Mouse (Mus musculus): ENCODE data around the gene Lipe. TPM values are rescaled to one million over a fixed set of nuclear protein-coding genes. Genes with fewer than 3 reads are reported as not detected.

The Lipe gene
- total RNA-seq, 2 experiments from 2014 or later = 5.4 to 6.4 TPM

- no peak for DNase-seq (ENCODE audit: low spot score in 2 of 2)
- intact Hi-C loops (cut with DNase I) = no loop called here
Measured at GRCm38 (mm10) chr7:25372441-25372840, 26.1 kb downstream of the Lipe start.

GRCm38 (mm10) chr7:25369058-25369749 is 29.3 kb downstream of the Lipe start, which contains the start of gene Cnfn:
Cnfn (minus strand) TSS chr7:25369724.
- intact Hi-C loops (cut with DNase I) = no loop called here
- no peak for DNase-seq (ENCODE audit: low spot score in 2 of 2)

GRCm38 (mm10) chr7:25368333-25368732 is 30.2 kb downstream of the Lipe start:
- DNase-seq (ENCODE audit: low spot score in 2 of 2) = no peak
- intact Hi-C loops (cut with DNase I) = no loop called here

- intact Hi-C loops (cut with DNase I) = no loop called here
- no peak for DNase-seq (ENCODE audit: low spot score in 2 of 2)
Measured at GRCm38 (mm10) chr7:25367632-25368293, 30.7 kb downstream of the Lipe start.

GRCm38 (mm10) chr7:25365937-25366625 is 32.4 kb downstream of the Lipe start:
- no peak for DNase-seq (ENCODE audit: low spot score in 2 of 2)
- intact Hi-C loops (cut with DNase I) = no loop called here

- DNase-seq (ENCODE audit: low spot score in 2 of 2) = no peak
- intact Hi-C loops (cut with DNase I) = no loop called here
Measured at GRCm38 (mm10) chr7:25363632-25364031, 34.9 kb downstream of the Lipe start.

- DNase-seq (ENCODE audit: low spot score in 2 of 2) = no peak
- intact Hi-C loops (cut with DNase I) = no loop called here
Measured at GRCm38 (mm10) chr7:25363151-25363550, 35.4 kb downstream of the Lipe start.

GRCm38 (mm10) chr7:25358721-25359206 is 39.7 kb downstream of the Lipe start:
- intact Hi-C loops (cut with DNase I) = no loop called here
- no peak for DNase-seq (ENCODE audit: low spot score in 2 of 2)

GRCm38 (mm10) chr7:25348861-25349260 is 49.6 kb downstream of the Lipe start:
- no peak for DNase-seq (ENCODE audit: low spot score in 2 of 2)
- intact Hi-C loops (cut with DNase I) = no loop called here

GRCm38 (mm10) chr7:25341000-25341784 is 57.3 kb downstream of the Lipe start:
- DNase-seq (ENCODE audit: low spot score in 2 of 2) = peak; percentile 59 to 74
- intact Hi-C loops (cut with DNase I) = no loop called here

- intact Hi-C loops (cut with DNase I) = no loop called here
- DNase-seq (ENCODE audit: low spot score in 2 of 2) = no peak
Measured at GRCm38 (mm10) chr7:25339329-25339728, 59.2 kb downstream of the Lipe start.

- DNase-seq (ENCODE audit: low spot score in 2 of 2) = no peak
- intact Hi-C loops (cut with DNase I) = no loop called here
Measured at GRCm38 (mm10) chr7:25334472-25334871, 64.0 kb downstream of the Lipe start.

- intact Hi-C loops (cut with DNase I) = no loop called here
- peak; percentile 57 to 67 for DNase-seq (ENCODE audit: low spot score in 2 of 2)
Measured at GRCm38 (mm10) chr7:25333596-25334307, 64.8 kb downstream of the Lipe start.

Other genes starting within 250 kb of the Lipe start
- 10 to 100 TPM; 11.8 to 13.7 TPM for gene Pou2f2, start 219.0 kb downstream of the Lipe start, total RNA-seq (2021)
- 10 to 100 TPM; 24.1 to 25.4 TPM for gene Dedd2, start 178.1 kb downstream of the Lipe start, total RNA-seq (2021)
- 10 to 100 TPM in 1 of 2 experiments, 1 to 10 TPM in 1; 10.0 to 11.1 TPM for gene Zfp526, start 177.3 kb downstream of the Lipe start, total RNA-seq (2021)
- 100 to 1,000 TPM; 213 to 224 TPM for gene Gsk3a, start 160.9 kb downstream of the Lipe start, total RNA-seq (2021)
- 10 to 100 TPM; 65.1 to 75.6 TPM for gene Erf, start 147.9 kb downstream of the Lipe start, total RNA-seq (2021)
- 100 to 1,000 TPM; 211 to 223 TPM for gene Cic, start 131.0 kb downstream of the Lipe start, total RNA-seq (2021)
- gene Pafah1b3, start 100.7 kb downstream of the Lipe start, total RNA-seq (2021) = 10 to 100 TPM; 26.7 to 28.0 TPM
- gene Prr19, start 97.3 kb downstream of the Lipe start, total RNA-seq (2021) = not detected
- gene Tmem145, start 92.6 kb downstream of the Lipe start, total RNA-seq (2021) = 10 to 100 TPM; 47.8 to 55.1 TPM
- 100 to 1,000 TPM in 1 of 2 experiments, 10 to 100 TPM in 1; 99.2 to 105 TPM for gene Megf8, start 81.5 kb downstream of the Lipe start, total RNA-seq (2021)
- gene Cnfn, start 29.0 kb downstream of the Lipe start, total RNA-seq (2021) = not detected
- not detected for gene Cxcl17, start 14.2 kb upstream of the Lipe start, total RNA-seq (2021)
- gene Ceacam1, start 78.9 kb upstream of the Lipe start, total RNA-seq (2021) = 1 to 10 TPM; 2.2 to 2.7 TPM
- gene Ceacam2, start 141.1 kb upstream of the Lipe start, total RNA-seq (2021) = under 1 TPM; 0.30 TPM
- not detected for gene Erich4, start 217.2 kb upstream of the Lipe start, total RNA-seq (2021)
- gene Dmac2, start 220.7 kb upstream of the Lipe start, total RNA-seq (2021) = 10 to 100 TPM; 45.7 to 45.9 TPM
- gene B3gnt8, start 227.9 kb upstream of the Lipe start, total RNA-seq (2021) = under 1 TPM; 0.34 to 0.82 TPM

Measured in left cerebral cortex, postnatal 25 days (tissue).